Mouse (Mus musculus) cortical plate, adult 2 months (tissue): Measurements from ENCODE around the gene Ndufb10.

ENCODE experiments used
- CTCF ChIP-seq: fragments of 200-500 bp; IDR thresholded peaks from 2 replicates; pipeline ENCODE4 v1.5.1; 2011; ENCODE audit warnings: mild to moderate bottlenecking, control low read depth, low read length; ENCODE audit not compliant: insufficient read depth; ENCODE audit errors: extremely low read depth
- POLR2A ChIP-seq: fragments of 200-500 bp; IDR thresholded peaks from 2 replicates; pipeline ENCODE4 v1.6.1; 2011; ENCODE audit warnings: mild to moderate bottlenecking, low read length, control low read depth; ENCODE audit not compliant: insufficient read depth; ENCODE audit errors: extremely low read depth

- TF ChIP-seq CTCF: no peak
- no peak for TF ChIP-seq POLR2A
Observed at GRCm38 (mm10) chr17:24707801-24708425, 16.4 kb downstream of the Ndufb10 start.
